Mouse (Mus musculus) central nervous system, embryonic 18 days (tissue): Measurements from ENCODE around the gene Zfp931. TPM values are rescaled to one million over a fixed set of nuclear protein-coding genes. Genes with fewer than 3 reads are reported as not detected.

Source experiments
- polyA plus RNA-seq: library from polyadenylated mRNA; depleted of rRNA; stranded (reverse); fragments of >200 nt; gene quantifications from 2 replicates; pipeline ENCODE4 v1.2.3, GENCODE M21; 2012; rRNA removed

Zfp931 gene
- polyA plus RNA-seq: 10.7 and 12.1 TPM in 2 replicates

GRCm38 (mm10) chr2:178078166-178078717 is at the start of gene Zfp931:
Gene Zfp931 (minus strand): TSS chr2:178078476.

GRCm38 (mm10) chr2:178118801-178119560 is 40.7 kb upstream of the Zfp931 start, which contains the start of gene Phactr3:
Gene Phactr3 (plus strand): TSS chr2:178118975.

DNA sequence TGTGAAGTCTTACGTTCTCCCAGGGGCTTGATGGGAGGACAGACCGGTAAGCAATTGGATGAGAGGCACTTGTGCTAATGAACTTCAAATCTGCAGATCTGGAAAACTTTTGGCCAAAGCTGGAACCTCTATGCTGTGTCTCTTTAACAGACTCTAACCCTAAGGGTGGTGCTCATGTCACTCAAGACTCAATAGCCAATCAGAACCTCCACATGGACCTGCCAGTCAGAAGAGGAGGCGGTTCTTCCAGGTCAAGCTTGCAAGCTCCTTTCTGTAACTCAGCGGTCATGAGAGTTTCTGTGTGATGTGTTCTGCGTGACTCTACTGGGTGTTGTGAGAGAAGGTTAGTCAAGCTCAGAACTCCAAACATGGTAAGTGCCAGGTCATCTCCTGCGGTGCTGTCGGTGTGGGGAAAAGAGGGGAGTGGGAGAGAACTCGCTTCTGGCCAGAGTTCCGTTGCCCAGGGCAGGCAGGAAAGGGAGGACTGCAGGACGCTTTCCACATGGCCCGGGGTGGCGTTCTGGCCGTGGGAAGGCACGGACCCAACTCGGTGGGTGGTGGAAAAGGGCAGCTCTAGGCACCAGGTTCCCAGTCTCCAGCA is 55.2 kb downstream of the Zfp931 start, which contains the start of gene Zfp971:
Gene Zfp971 (plus strand): TSS at position 274 of the 601 bp plus-strand sequence.

Other genes starting within 250 kb of the Zfp931 start
- gene Gm14325, start 238.1 kb downstream of the Zfp931 start, polyA plus RNA-seq: 51.2 and 56.1 TPM in 2 replicates
- 2.2 and 2.4 TPM in 2 replicates for gene Gm14327, start 181.4 kb downstream of the Zfp931 start, polyA plus RNA-seq
- gene Zfp972, start 152.9 kb downstream of the Zfp931 start, polyA plus RNA-seq: 0.55 and 0.58 TPM in 2 replicates
- gene Gm14326, start 121.2 kb downstream of the Zfp931 start, polyA plus RNA-seq: 9.7 and 11.8 TPM in 2 replicates
- gene Zfp971, start 55.2 kb downstream of the Zfp931 start, polyA plus RNA-seq: 6.6 and 8.2 TPM in 2 replicates
- gene Phactr3, start 40.5 kb upstream of the Zfp931 start, polyA plus RNA-seq: 89.9 and 95.0 TPM in 2 replicates